Mouse (Mus musculus): ENCODE measurements around the gene BC035044.
"Not testable (repeated sequence)": the region's sequence is repeated elsewhere in the genome, so short reads cannot be mapped to it uniquely, and the experiment has no call there.

Gene BC035044

GRCm38 (mm10) chr6:128850671-128851070, 40.3 kb downstream of the BC035044 start:
- no peak for DNase-seq (ENCODE audit: low read depth)

GRCm38 (mm10) chr6:128849902-128850301, 41.0 kb downstream of the BC035044 start:
- peak; percentile 87 for DNase-seq (ENCODE audit: low read depth)

- DNase-seq (ENCODE audit: low read depth), result no peak
These were observed 43.5 kb downstream of the BC035044 start for GRCm38 (mm10) chr6:128847401-128847800.

- no peak for DNase-seq (ENCODE audit: low read depth)
These were observed 44.9 kb downstream of the BC035044 start for GRCm38 (mm10) chr6:128845998-128846542.

- DNase-seq (ENCODE audit: low read depth), result peak; percentile 86
These were observed 45.5 kb downstream of the BC035044 start for GRCm38 (mm10) chr6:128845319-128845979.

GRCm38 (mm10) chr6:128844586-128845080, 46.3 kb downstream of the BC035044 start:
- DNase-seq (ENCODE audit: low read depth), result no peak

- DNase-seq (ENCODE audit: low read depth), result peak; percentile 30
These were observed 46.8 kb downstream of the BC035044 start for GRCm38 (mm10) chr6:128844131-128844530.

- peak; percentile 89 for DNase-seq (ENCODE audit: low read depth)
These were observed 47.4 kb downstream of the BC035044 start for GRCm38 (mm10) chr6:128843479-128843992.

- peak; percentile 98 for DNase-seq (ENCODE audit: low read depth)
These were observed 47.9 kb downstream of the BC035044 start for GRCm38 (mm10) chr6:128842945-128843478.

- no peak for DNase-seq (ENCODE audit: low read depth)
These were observed 48.5 kb downstream of the BC035044 start for GRCm38 (mm10) chr6:128842356-128842944.

GRCm38 (mm10) chr6:128841327-128842089, 49.4 kb downstream of the BC035044 start:
- no peak for DNase-seq (ENCODE audit: low read depth)

GRCm38 (mm10) chr6:128840669-128841068, 50.3 kb downstream of the BC035044 start:
- not testable (repeated sequence) for DNase-seq (ENCODE audit: low read depth)

GRCm38 (mm10) chr6:128839921-128840320, 51.0 kb downstream of the BC035044 start:
- DNase-seq (ENCODE audit: low read depth), result no peak

GRCm38 (mm10) chr6:128839266-128839771, 51.6 kb downstream of the BC035044 start:
- peak; percentile 93 for DNase-seq (ENCODE audit: low read depth)

GRCm38 (mm10) chr6:128838342-128839265, 52.3 kb downstream of the BC035044 start:
- DNase-seq (ENCODE audit: low read depth), result peak; percentile 96

GRCm38 (mm10) chr6:128837454-128838341, 53.2 kb downstream of the BC035044 start:
- peak; percentile 32 for DNase-seq (ENCODE audit: low read depth)

- DNase-seq (ENCODE audit: low read depth), result no peak
These were observed 54.0 kb downstream of the BC035044 start for GRCm38 (mm10) chr6:128836955-128837334.

GRCm38 (mm10) chr6:128836191-128836954, 54.6 kb downstream of the BC035044 start:
- DNase-seq (ENCODE audit: low read depth), result no peak

- no peak for DNase-seq (ENCODE audit: low read depth)
These were observed 55.4 kb downstream of the BC035044 start for GRCm38 (mm10) chr6:128835571-128835970.
